8 mouse cellular contexts compared by ENCODE assay signal in genomic region chr13:94115476-94115875, GRCm38 (mm10). TPM values are rescaled to one million over a fixed set of nuclear protein-coding genes. Genes with fewer than 3 reads are reported as not detected.
A peak's percentile ranks its signal among the peaks of the same experiment; 100 is the strongest.
DNase-seq lines count a peak whose midpoint lies in the region; ATAC-seq lines count a peak whose summit lies in the region.

No protein-coding gene starts in this region.

- ATAC-seq in heart, embryonic 13.5 days (ENCODE audit: extremely low read depth, insufficient number of reproducible peaks, low FRiP score, low TSS enrichment), result no peak; the same call in 1 of the 2 replicates
- ATAC-seq in heart, embryonic 11.5 days (replicated peaks; ENCODE audit: insufficient number of reproducible peaks, low FRiP score, low TSS enrichment), result no peak
- ATAC-seq in neural tube, embryonic 15.5 days (ENCODE audit: low FRiP score), result no peak
- no peak; the same call in 1 of the 2 replicates for ATAC-seq in granulocyte monocyte progenitor cell, adult 5-6 weeks (replicated peaks; ENCODE audit: poor library complexity, severe bottlenecking)

- no peaks in the 10 kb centered on the region for H3K27me3 ChIP-seq in heart, embryonic 13.5 days (replicated peaks)
- no peaks in the 10 kb centered on the region for H3K27me3 ChIP-seq in heart, embryonic 11.5 days (ENCODE audit: control insufficient read depth, insufficient read depth, low read length)
- H3K27me3 ChIP-seq in neural tube, embryonic 15.5 days (replicated peaks), result no peaks in the 10 kb centered on the region

- peaks cover 12% of the 10 kb centered on the region for H3K9me3 ChIP-seq in heart, embryonic 13.5 days
- H3K9me3 ChIP-seq in heart, embryonic 11.5 days (replicated peaks; ENCODE audit: control insufficient read depth, low read length), result no peaks in the 10 kb centered on the region
- H3K9me3 ChIP-seq in neural tube, embryonic 15.5 days (replicated peaks), result no peaks in the 10 kb centered on the region

- H3K27ac ChIP-seq in heart, embryonic 13.5 days (replicated peaks), result 0 out of 2 replicates have a peak overlapping the region, but pooled peaks have one; percentile 39
- no peak overlapping the region for H3K27ac ChIP-seq in heart, embryonic 11.5 days (ENCODE audit: low read depth, low read length)
- H3K27ac ChIP-seq in neural tube, embryonic 15.5 days (replicated peaks), result no peak overlapping the region

- peak; percentile 44 for DNase-seq in Muller cell, postnatal 12 days (ENCODE audit: inconsistent ontology term)
- peak; percentile 81 to 83 for DNase-seq in cerebellum, postnatal 14 days
- DNase-seq in kidney, postnatal 25 days, result peak; percentile 90 to 91
- no peak for DNase-seq in layer of hippocampus, adult 9-10 months (ENCODE audit: low spot score)

- no peak overlapping the region for H3K9ac ChIP-seq in heart, embryonic 13.5 days
- H3K9ac ChIP-seq in heart, embryonic 11.5 days (ENCODE audit: low read depth, low read length), result no peak overlapping the region
- no peak overlapping the region for H3K9ac ChIP-seq in neural tube, embryonic 15.5 days (replicated peaks)

- peaks cover 29% of the 10 kb centered on the region for H3K4me1 ChIP-seq in heart, embryonic 13.5 days
- H3K4me1 ChIP-seq in heart, embryonic 11.5 days (ENCODE audit: control insufficient read depth, insufficient read depth, low read length), result peaks cover 11% of the 10 kb centered on the region
- peaks cover 2% of the 10 kb centered on the region; the same call in 1 of the 2 replicates for H3K4me1 ChIP-seq in neural tube, embryonic 15.5 days

- H3K4me3 ChIP-seq in heart, embryonic 13.5 days, result no peak overlapping the region
- no peak overlapping the region for H3K4me3 ChIP-seq in heart, embryonic 11.5 days (ENCODE audit: low read depth, low read length)
- H3K4me3 ChIP-seq in neural tube, embryonic 15.5 days (replicated peaks), result no peak overlapping the region

- no peak overlapping the region for H3K4me2 ChIP-seq in heart, embryonic 13.5 days
- H3K4me2 ChIP-seq in heart, embryonic 11.5 days, result no peak overlapping the region
- H3K4me2 ChIP-seq in neural tube, embryonic 15.5 days, result no peak overlapping the region

- 31% methylated on average over 4 of the region's 4 CpGs for WGBS in heart, embryonic 13.5 days
- WGBS in heart, embryonic 11.5 days (ENCODE audit: insufficient replicate concordance), result 49% methylated on average over 4 of the region's 4 CpGs
- WGBS in neural tube, embryonic 15.5 days, result 48% methylated on average over 4 of the region's 4 CpGs

- H3K36me3 ChIP-seq in heart, embryonic 13.5 days, result peaks cover 32% of the 10 kb centered on the region
- no peaks in the 10 kb centered on the region for H3K36me3 ChIP-seq in heart, embryonic 11.5 days (ENCODE audit: control insufficient read depth, insufficient read depth, low read length)
- no peaks in the 10 kb centered on the region for H3K36me3 ChIP-seq in neural tube, embryonic 15.5 days

RNA-seq across cellular contexts. Expression of gene Lhfpl2, which starts 57.9 kb away (rescaled TPM):
- 22.3 and 24.5 TPM in 2 replicates for polyA plus RNA-seq in heart, embryonic 13.5 days (2015; fragmentation: Nextera tagmentation; extraction: Ambion mirVana)
- polyA plus RNA-seq in heart, embryonic 11.5 days (2014; fragmentation: Nextera tagmentation; extraction: Ambion mirVana), result 18.5 and 24.8 TPM in 2 replicates
- 18.2 and 19.4 TPM in 2 replicates for polyA plus RNA-seq in neural tube, embryonic 15.5 days (2015; fragmentation: Nextera tagmentation; extraction: Ambion mirVana)
- 14.6 and 25.1 TPM in 2 replicates for total RNA-seq in granulocyte monocyte progenitor cell, adult 5-6 weeks (2014; fragmentation: Nextera tagmentation)
- 11.2 and 14.2 TPM in 2 replicates for total RNA-seq in granulocyte monocyte progenitor cell, adult 5-6 weeks (2017)
